Mouse (Mus musculus) adrenal gland, postnatal 14 days (tissue): ENCODE data around the gene Ranbp9. TPM values are rescaled to one million over a fixed set of nuclear protein-coding genes. Genes with fewer than 3 reads are reported as not detected.

Experiments
- DNase-seq: peaks from one replicate; pipeline ENCODE4 v3.0.0; 2021; ENCODE audit warnings: mixed read lengths
- long read RNA-seq, 2 experiments: library from polyadenylated mRNA; stranded (forward); transcript quantifications; one replicate each; pipeline ENCODE4 v2.0.0; 2021
- total RNA-seq: library from RNA; stranded (reverse); gene quantifications from 2 replicates; pipeline ENCODE4 v1.2.3, GENCODE M21; 2021

The Ranbp9 gene
- total RNA-seq: 57.1 and 74.2 TPM in 2 replicates
- long read RNA-seq, experiment 1, transcript Ranbp9-201 (14 exons, 3,371 nt): major isoform, 35 of 43 reads
- long read RNA-seq, experiment 1, partial matches to known transcripts: 1 of 43 reads
- long read RNA-seq, experiment 1, other reads (novel, unspliced or antisense): 7 of 43 reads
- long read RNA-seq, experiment 2, transcript Ranbp9-201 (14 exons, 3,371 nt): major isoform, 26 of 39 reads
- long read RNA-seq, experiment 2, partial matches to known transcripts: 4 of 39 reads
- long read RNA-seq, experiment 2, other reads (novel, unspliced or antisense): 8 of 39 reads

DNA sequence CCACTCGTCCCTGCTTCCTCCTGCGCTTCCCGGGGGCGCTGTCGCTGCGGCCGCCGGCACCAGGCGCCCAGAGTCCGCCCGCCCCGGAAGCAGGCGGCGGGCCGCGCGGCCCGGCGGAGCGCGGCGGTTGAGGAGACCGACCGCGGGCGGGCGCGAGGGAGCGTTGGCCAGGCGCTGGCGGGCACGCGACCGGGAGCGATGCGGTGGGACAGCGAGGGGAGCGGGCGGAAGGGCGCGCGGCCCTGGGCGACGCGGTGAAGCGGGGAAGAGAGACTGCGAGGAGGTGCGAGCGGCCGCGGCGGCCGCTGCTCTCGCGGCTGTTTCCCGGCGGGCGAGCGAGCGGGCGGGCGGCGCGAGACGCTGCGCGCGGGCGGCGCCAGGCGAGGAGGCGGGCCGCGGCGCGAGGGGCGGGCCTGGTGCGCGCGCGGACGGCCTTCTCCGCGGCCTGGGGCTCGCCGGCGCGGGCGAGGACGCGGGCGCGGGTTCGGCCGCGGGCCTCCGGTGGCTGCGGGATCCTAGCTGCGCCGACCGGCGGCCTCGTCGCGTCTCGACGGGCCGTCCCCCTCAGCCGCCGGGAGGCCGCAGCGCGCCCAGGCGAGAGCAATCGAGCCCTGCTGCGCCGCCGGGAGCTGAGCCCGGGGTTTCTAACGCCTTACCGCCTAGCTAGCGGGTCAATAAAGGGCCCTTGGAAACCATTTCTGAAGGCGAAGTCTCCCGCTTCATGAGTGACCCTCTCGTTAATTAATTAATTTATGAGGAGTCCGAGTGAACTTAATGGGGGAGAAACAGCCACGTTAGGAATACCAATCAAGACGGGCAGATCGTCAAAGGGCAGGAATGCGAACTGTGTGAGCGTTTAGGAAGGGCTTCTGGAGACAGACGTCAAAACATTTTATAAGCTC, at the start of gene Ranbp9:
TSS of gene Ranbp9 (minus strand) at position 326 of the 902 bp plus-strand sequence.
- DNase-seq: peak; percentile 87

DNA sequence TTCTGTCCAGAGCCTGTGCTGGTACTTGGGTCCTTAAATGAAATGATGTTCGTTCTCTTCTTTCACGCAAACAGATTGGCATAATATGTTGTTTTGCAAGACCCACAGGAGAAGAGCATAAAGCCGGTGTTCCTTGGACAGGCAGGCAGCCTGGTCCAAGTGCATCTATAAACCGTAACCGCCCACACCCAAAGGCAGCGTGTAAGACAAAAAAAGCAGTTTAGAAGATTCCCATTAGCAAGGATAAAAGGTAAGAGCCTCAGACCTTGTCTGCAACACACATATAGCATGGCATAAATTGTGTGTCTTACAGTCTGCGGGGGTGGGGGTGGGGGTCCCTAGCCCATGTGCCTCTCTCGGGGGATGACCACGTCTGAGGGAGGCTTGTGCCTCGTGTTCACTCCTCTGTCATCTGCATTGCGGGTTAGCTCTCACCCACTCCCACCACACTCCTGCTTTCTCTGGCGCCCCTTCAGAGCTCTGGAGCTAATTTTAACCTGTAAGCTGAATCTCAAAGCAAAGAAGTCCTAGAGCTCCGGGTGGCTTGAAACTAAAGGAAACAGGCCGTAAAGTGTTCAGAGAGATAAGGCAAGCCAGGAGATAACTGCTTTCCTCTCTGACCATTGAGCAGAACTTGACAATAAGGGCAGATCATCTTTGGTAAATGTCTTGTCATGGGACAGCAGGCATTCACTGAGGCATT, 49.2 kb upstream of the Ranbp9 start:
- no peak for DNase-seq

- DNase-seq: no peak
Observed at GRCm38 (mm10) chr13:43526289-43526688, 45.2 kb upstream of the Ranbp9 start.

GRCm38 (mm10) chr13:43525363-43526134, 44.5 kb upstream of the Ranbp9 start:
- DNase-seq: no peak

DNA sequence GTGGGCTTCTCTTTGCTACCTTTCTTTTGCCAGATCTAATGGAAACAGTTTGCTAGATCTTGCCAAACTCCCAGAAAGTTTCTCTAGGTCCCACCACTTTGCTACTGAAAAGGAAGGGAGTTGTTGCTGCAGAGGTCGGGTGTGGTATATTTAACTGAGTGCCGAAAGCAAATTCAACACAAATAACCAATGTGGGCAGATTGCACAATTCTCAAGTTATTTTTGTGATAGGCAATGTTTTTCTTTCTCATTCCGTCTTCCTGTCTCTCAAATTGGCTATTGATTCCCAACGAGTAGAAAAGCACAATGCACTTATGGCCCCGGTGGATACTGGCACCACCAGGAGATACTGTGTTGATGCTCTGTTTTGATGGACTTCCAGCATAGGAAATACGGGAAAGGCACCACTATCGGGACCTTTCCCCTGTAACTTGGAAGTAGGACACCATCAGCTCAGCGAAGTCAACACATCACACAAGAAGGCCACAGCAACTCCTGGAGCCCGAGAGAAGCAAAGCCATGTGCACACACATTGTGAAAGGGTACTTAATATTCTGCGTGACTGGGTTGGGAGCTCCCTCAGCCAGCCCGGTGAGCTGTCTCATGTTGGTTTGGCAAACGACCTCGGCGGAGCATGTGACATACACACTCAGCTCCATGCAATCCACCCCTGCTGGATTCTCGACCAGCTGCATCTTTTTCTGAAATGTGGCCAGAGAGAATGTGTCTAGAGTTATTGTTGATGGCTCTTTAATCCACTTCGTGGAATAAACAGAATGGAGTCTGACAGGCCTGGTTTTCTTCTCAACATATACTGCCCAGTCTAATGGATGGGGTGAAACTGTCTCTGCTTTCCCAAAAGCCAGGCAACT, 43.6 kb upstream of the Ranbp9 start:
- peak; percentile 76 for DNase-seq

DNA sequence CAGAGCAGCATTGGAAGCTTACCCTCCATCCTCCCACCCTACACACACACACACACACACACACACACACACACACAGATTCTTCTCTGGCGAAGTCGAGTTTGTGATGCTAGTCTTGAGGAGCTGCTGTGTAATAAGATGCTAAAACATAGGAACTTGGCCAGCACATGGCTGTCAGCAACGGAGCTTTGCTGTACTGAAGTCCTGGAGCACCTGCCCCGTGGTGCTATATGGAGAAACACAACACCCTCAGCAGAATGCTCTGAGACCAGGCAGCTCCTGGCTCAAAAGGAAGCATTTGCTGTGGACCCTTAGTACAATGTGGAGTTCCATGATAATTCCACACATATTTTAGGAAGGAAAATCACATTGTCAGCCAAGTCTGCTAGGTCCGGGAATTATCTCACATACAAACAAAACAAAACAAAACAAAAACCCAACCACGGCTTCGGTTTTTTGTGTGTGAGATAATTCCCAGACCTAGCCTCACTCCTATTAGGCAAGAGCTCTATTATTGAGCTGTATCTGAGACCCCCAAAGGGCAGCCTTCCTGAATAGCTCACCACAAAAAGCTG, 42.9 kb upstream of the Ranbp9 start:
- no peak for DNase-seq

- no peak for DNase-seq
Observed at GRCm38 (mm10) chr13:43521940-43522339, 40.9 kb upstream of the Ranbp9 start.

DNA sequence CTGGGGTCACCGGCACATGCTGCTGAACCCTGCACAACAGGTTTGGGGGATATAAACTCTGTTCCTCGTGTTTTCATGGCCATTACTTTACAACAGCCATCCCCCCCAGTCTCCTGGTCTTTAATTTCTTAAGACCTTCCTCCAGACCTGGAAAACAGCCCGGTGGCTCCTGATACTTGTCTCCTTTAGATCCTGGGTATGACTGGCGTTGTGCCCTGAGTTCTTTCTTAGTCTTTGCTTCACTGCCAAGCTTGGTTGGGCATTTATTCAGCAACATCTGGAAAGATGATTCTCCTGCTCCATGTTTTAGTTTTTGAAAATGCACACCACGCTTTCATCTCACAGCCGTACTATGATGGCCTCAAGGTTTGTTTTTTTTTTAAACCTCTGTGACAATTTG, 38.2 kb upstream of the Ranbp9 start:
- no peak for DNase-seq

- no peak for DNase-seq
Observed at GRCm38 (mm10) chr13:43517371-43517770, 36.3 kb upstream of the Ranbp9 start.

GRCm38 (mm10) chr13:43516931-43517330, 35.8 kb upstream of the Ranbp9 start:
- no peak for DNase-seq

DNA sequence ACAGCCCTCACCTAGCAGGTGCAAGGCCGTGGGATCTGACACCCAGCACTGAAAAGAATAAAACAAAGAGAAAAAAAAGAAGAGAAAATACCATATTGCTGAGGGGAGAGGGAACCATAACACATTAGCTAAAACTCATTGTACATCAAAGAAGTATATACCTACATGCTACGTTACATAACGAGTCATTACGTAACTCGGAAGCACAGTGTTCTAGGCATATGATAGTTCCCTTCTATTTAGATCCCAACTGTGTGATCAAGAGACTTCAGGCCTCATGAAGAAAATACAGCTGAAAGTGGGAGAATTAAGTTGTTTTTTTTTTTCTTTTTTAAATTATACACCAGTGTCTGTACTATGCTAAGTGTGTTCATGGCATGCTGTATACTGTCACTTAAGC, 35.0 kb upstream of the Ranbp9 start:
- DNase-seq: no peak

DNA sequence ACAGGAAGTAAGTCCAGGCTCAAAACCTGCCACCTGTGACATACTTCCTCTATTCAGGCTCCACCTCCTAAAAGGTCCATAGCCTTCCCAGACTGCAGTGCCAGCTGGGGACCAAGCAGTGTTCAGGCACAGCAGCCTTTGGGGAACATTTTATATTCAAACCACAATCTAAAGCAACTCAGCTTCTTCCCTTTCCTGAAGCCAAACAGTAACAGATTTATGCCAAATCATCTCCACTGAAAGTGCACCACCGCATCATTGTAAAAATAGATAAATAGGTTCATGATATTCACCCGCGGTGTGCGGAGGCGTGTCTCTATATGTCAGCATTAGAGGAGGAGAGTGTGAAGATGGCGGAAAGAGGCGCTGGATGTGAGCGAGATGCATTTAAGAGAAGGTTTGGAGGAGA, 33.9 kb upstream of the Ranbp9 start:
- DNase-seq: no peak

DNA sequence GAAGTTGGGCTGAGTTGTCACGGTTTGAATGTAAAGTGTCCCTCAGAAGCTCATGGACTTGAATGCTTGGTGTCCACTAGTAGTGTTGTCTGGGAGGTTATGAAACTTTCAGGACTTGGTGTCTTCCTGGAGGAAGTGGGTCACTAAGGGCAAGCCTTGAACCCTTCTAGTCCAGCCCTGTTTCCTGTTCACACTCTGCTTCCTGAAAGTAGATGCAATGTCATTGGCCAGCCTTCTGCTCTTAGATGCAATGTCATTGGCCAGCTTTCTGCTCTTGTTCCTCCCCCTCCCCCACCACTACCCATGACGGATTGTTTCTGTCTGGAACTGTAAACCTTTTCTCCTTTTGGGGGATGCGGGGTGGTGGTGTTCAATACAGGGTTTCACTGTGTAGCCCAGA, 31.7 kb upstream of the Ranbp9 start:
- no peak for DNase-seq

DNA sequence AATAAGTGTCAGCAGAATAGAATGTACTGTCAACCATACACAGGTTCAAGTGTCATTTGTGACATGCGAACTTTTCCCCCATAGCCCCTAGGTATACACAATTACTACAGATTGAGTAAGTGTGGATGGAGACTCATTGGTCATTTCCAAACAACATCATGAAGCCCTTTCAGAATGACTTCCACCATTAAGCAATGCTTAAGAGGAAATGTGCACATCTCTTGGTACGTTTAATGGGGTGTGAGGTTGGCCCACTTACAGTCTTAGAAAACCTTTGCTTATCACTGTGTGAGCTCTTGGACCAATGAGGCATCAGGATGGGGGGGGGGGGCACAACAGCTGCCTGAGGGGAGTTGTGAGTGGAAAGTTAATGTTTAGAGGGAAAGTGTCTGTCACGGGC, 24.7 kb upstream of the Ranbp9 start:
- no peak for DNase-seq

- DNase-seq: peak; percentile 41
Observed at GRCm38 (mm10) chr13:43503395-43503850, 22.3 kb upstream of the Ranbp9 start.

GRCm38 (mm10) chr13:43501601-43502000, 20.5 kb upstream of the Ranbp9 start:
- DNase-seq: no peak

GRCm38 (mm10) chr13:43500483-43500850, 19.4 kb upstream of the Ranbp9 start:
- no peak for DNase-seq

GRCm38 (mm10) chr13:43499731-43500482, 18.8 kb upstream of the Ranbp9 start:
- DNase-seq: no peak

GRCm38 (mm10) chr13:43498849-43499248, 17.8 kb upstream of the Ranbp9 start:
- peak; percentile 18 for DNase-seq

DNA sequence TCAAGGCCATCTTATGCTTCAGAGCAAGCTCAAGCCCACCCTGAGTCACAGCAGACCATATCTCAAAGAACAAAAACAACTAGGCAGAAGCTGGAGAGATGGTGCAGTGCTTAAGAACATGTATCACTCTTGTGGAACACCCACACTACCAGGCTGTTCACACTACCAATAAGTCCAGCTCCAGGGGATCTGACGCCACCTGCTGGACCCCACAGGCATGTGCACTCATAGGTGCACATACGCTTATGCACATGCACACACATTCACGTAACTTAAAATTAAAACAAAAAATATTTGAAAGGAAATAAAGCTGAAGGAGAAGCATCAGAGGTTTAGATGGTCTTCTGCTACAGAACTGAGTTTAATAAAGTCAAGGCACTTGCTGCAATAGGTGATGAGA, 16.7 kb upstream of the Ranbp9 start:
- DNase-seq: no peak
